Mouse (Mus musculus): ENCODE data around the gene Nphs1. TPM values are rescaled to one million over a fixed set of nuclear protein-coding genes. Genes with fewer than 3 reads are reported as not detected.
A peak's percentile ranks its signal among the peaks of the same experiment; 100 is the strongest.
"Not testable (repeated sequence)": the region's sequence is repeated elsewhere in the genome, so short reads cannot be mapped to it uniquely, and the experiment has no call there.

Gene Nphs1
- polyA plus RNA-seq, 1 experiment from 2014 or later: 0.06 TPM

DNA sequence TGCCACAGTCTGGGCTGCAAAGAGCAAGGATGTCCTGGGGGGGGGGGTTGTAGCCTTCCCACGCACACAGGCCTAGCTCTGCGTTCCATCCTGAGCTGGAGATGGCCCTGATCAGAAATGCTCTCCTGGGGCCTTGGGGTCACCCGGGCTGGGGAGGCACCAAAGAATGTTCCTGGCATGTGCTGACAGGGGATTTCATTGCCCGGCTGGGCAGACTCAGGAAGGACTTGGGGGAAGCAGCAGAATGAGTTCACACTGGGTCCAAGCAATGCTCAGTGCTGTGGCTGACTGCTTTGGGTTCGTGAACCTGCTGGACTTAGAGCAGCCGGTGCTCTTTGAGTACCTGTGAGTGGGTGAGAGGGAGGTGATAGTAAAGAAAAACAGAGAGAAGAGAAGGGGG is 1.4 kb downstream of the Nphs1 start:
- H3K9ac ChIP-seq: no peak overlapping the region
- no peaks in the 10 kb centered on the region for H3K36me3 ChIP-seq
- WGBS: 32% methylated on average over 6 of the region's 6 CpGs
- no peak overlapping the region for H3K27ac ChIP-seq (ENCODE audit: poor library complexity, severe bottlenecking)
- peaks cover 96% of the 10 kb centered on the region for H3K27me3 ChIP-seq (replicated peaks)
- no peak overlapping the region for H3K4me2 ChIP-seq
- 0 out of 2 replicates have a peak, but pooled peaks cover 8% of the 10 kb centered on the region for H3K9me3 ChIP-seq (replicated peaks)
- no peak overlapping the region for H3K4me3 ChIP-seq
- no peak for ATAC-seq (ENCODE audit: insufficient number of reproducible peaks, low FRiP score)
- H3K4me1 ChIP-seq (replicated peaks): no peaks in the 10 kb centered on the region; the same call in 1 of the 2 replicates

DNA sequence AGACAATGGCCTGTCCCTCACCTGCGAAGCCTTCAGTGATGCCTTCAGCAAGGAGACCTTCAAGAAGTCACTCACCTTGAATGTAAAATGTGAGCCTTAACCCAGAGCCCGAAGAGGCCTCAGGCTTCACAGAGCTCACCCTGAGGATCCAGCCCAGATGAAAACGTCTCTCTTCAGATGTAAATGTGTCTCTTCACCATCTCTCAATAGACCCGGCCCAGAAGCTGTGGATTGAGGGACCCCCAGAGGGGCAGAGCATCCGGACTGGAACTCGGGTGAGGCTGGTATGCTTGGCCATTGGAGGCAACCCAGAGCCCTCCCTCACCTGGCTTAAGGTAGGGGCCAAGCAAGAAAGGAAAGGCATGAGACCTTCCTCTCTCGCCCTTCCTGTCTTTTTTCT is 5.5 kb downstream of the Nphs1 start:
- no peak for ATAC-seq (ENCODE audit: insufficient number of reproducible peaks, low FRiP score)
- Histone ChIP-seq H3K36me3 (no peaks in the 10 kb centered on the region), H3K9me3 (replicated peaks) (no peaks in the 10 kb centered on the region), H3K27ac (ENCODE audit: poor library complexity, severe bottlenecking) (no peak overlapping the region), H3K4me3 (no peak overlapping the region), H3K4me2 (no peak overlapping the region), H3K27me3 (replicated peaks) (peaks cover 96% of the 10 kb centered on the region), H3K9ac (no peak overlapping the region), H3K4me1 (replicated peaks) (peaks cover 6% of the 10 kb centered on the region)
- WGBS: 27% methylated on average over 7 of the region's 7 CpGs

DNA sequence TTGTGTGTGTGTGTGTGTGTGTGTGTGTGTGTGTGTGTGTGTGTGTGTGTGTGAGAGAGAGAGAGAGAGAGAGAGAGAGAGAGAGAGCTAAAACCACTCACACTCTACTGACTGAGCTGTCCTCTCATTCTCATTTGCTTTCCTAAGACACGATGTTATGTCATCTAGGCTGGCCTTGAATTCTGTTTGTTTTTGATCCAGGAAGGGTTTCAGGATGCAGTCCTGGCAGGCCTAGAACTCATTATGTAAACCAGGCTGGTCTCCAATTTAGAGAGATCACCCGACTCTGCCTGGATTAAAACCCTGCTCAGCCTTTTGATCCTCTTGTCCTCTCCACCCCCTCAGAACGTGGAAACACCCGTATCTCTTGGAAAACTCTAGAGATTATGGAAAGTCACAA is 5.9 kb downstream of the Nphs1 start:
- ATAC-seq (ENCODE audit: insufficient number of reproducible peaks, low FRiP score): no peak
- Histone ChIP-seq H3K4me3 (no peak overlapping the region), H3K4me2 (no peak overlapping the region), H3K27me3 (replicated peaks) (peaks cover 92% of the 10 kb centered on the region), H3K36me3 (no peaks in the 10 kb centered on the region), H3K4me1 (replicated peaks) (peaks cover 6% of the 10 kb centered on the region), H3K27ac (ENCODE audit: poor library complexity, severe bottlenecking) (no peak overlapping the region), H3K9ac (no peak overlapping the region), H3K9me3 (replicated peaks) (no peaks in the 10 kb centered on the region)
- 20% methylated on average over 4 of the region's 4 CpGs for WGBS

DNA sequence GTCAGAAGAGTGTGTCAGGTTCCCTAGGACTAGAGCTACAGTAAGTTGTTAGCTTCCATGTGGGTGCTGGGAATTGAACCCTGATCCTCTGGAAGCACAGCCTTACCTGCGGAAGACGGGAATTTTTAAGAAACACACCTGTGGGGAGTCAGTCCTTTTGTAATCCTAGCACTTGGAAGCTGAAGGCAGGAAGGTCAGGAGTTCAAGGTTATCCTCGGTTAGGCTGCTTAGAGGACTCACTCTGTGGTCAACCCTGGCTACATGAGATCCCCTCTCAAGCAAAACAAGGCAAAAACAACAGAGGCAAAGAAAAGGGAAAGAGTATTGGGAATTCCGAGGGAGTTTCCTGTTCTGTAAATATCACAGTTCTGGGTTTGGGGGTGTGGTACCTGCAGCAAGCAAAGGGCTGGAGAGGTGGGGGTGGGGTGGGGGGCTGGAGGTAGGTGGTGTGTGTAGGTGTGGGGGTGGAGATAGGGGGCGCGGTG is 6.7 kb downstream of the Nphs1 start:
- no peak for ATAC-seq (ENCODE audit: insufficient number of reproducible peaks, low FRiP score)
- no peak overlapping the region for H3K4me2 ChIP-seq

DNA sequence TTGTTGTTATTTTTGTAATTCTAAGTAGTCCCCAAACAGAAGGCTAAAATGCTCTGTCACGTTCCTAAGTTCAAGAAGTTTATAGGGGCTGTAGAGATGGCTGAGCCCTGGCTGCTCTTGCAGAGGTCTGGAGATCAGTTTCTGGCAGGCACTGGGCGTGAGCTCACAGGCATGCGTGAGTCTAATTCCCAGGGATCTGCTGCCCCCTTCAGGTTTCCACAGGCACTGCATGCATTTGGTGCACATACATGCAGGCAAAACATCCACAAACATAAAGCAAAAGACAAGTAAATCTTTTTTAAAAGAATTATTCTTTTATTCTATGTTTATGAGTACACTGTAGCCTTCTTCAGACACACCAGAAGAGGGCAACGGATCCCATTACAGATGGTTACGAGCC is 14.3 kb downstream of the Nphs1 start:
- Histone ChIP-seq H3K36me3 (no peaks in the 10 kb centered on the region), H3K4me2 (no peak overlapping the region), H3K9me3 (replicated peaks) (no peaks in the 10 kb centered on the region; the same call in none of the 2 replicates), H3K9ac (no peak overlapping the region), H3K27ac (ENCODE audit: poor library complexity, severe bottlenecking) (no peak overlapping the region), H3K4me3 (no peak overlapping the region), H3K4me1 (replicated peaks) (peaks cover 2% of the 10 kb centered on the region), H3K27me3 (replicated peaks) (peaks cover 31% of the 10 kb centered on the region)
- ATAC-seq (ENCODE audit: insufficient number of reproducible peaks, low FRiP score): no peak
- 42% methylated on average over 5 of the region's 5 CpGs for WGBS

More for the DNA sequence above, 6.7 kb downstream of the Nphs1 start:
- H3K9me3 ChIP-seq (replicated peaks): no peaks in the 10 kb centered on the region
- 15% methylated on average over 6 of the region's 6 CpGs for WGBS
- no peak overlapping the region for H3K4me3 ChIP-seq
- H3K27me3 ChIP-seq (replicated peaks): peaks cover 84% of the 10 kb centered on the region
- no peaks in the 10 kb centered on the region for H3K36me3 ChIP-seq
- H3K27ac ChIP-seq (ENCODE audit: poor library complexity, severe bottlenecking): no peak overlapping the region
- no peak overlapping the region for H3K9ac ChIP-seq
- H3K4me1 ChIP-seq (replicated peaks): peaks cover 6% of the 10 kb centered on the region

DNA sequence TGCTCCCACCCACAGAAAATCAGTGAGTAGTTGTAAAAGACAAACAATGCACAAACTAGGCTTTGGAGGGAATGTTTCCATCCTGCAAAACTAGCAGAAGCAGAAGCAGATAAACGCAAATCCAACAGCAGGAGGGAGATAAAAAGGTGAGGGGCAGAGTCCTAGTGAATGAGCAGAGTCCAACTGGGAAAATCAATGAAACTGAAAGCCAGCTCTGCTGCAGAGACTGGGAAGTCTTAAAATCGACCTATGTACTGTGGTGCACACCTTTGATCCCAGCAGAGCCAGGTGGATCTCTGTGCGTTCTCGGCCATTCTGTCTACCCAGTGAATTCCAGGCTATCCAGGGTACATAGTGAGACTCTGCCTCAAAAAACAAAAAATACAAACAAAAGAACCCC is 16.9 kb downstream of the Nphs1 start:
- Histone ChIP-seq H3K27me3 (replicated peaks) (peaks cover 33% of the 10 kb centered on the region), H3K4me1 (replicated peaks) (no peaks in the 10 kb centered on the region; the same call in 1 of the 2 replicates), H3K9ac (no peak overlapping the region), H3K9me3 (replicated peaks) (no peaks in the 10 kb centered on the region; the same call in none of the 2 replicates), H3K4me3 (no peak overlapping the region), H3K27ac (ENCODE audit: poor library complexity, severe bottlenecking) (no peak overlapping the region), H3K4me2 (no peak overlapping the region), H3K36me3 (no peaks in the 10 kb centered on the region)
- no peak for ATAC-seq (ENCODE audit: insufficient number of reproducible peaks, low FRiP score)
- 55% methylated on average over 4 of the region's 4 CpGs for WGBS

DNA sequence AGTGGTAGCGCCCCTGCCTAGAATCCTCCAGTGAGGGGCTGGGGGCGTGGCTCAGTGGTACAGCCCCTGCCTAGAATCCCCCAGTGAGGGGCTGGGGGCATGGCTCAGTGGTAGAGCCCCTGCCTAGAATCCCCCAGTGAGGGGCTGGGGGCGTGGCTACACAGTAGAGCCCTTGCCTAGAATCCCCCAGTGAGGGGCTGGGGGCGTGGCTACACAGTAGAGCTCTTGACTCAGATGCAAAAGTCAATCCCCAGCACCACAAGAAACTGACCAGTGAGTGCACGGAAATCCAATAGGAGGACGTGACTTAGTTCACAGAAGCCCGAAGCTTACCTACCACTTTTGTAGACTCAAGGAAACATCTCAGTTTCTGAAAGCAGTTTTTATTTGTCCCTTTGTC is 18.0 kb downstream of the Nphs1 start:
- not testable (repeated sequence) for H3K27ac ChIP-seq (ENCODE audit: poor library complexity, severe bottlenecking); H3K36me3 ChIP-seq; H3K4me1 ChIP-seq (replicated peaks); H3K9me3 ChIP-seq (replicated peaks); H3K4me3 ChIP-seq; H3K4me2 ChIP-seq; ATAC-seq (ENCODE audit: insufficient number of reproducible peaks, low FRiP score); H3K9ac ChIP-seq
- peaks cover 30% of the 10 kb centered on the region for H3K27me3 ChIP-seq (replicated peaks)
- WGBS: 83% methylated on average over 7 of the region's 7 CpGs

DNA sequence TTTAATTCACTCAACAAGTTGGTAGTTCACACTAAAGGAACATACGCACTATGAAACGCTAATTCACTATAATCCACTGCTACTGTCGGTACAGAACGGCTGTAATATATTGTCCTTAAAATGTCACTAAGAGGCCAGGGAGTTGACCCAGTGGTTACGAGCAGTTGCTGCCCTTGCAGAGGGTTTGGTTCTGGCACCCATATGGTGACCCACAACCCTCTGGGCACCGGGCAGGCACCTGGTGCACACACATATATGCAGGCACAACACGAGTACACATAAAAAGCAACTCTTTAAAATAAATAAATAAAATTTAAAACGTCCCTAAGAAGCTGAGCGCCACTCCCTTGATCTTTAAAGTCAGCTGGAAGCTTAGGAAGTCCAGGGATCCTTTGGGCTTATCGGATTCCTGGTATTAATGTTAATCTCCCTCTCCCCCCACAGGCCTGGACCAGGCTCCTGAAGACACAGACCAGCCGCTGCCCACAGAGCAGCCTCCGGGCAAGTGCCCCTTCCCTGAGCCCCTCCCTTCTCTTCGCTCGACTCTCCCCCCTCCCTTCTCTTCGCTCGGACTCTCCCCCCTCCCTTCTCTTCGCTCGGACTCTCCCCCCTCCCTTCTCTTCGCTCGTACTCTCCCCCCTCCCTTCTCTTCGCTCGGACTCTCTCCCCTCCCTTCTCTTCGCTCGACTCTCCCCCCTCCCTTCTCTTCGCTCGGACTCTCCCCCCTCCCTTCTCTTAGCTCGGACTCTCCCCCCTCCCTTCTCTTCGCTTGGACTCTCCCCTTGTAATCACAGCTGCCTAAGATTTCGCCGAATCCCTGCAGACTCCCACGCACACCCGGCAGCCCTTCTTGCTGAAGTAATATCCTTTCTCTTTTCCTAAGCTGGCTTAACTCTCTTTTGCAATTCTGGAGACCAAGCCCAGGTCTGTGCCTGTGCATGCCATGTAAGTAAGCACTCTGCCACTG is 19.6 kb downstream of the Nphs1 start:
- no peaks in the 10 kb centered on the region; the same call in 1 of the 2 replicates for H3K9me3 ChIP-seq (replicated peaks)
- no peak overlapping the region for H3K9ac ChIP-seq
- peaks cover 32% of the 10 kb centered on the region for H3K27me3 ChIP-seq (replicated peaks)
- ATAC-seq (ENCODE audit: insufficient number of reproducible peaks, low FRiP score): no peak
- H3K4me3 ChIP-seq: peak overlapping the region; percentile 31
- H3K36me3 ChIP-seq: no peaks in the 10 kb centered on the region
- 9% methylated on average over 31 of the region's 32 CpGs for WGBS
- no peak overlapping the region for H3K27ac ChIP-seq (ENCODE audit: poor library complexity, severe bottlenecking)
- peaks cover 4% of the 10 kb centered on the region; the same call in 1 of the 2 replicates for H3K4me1 ChIP-seq (replicated peaks)
- H3K4me2 ChIP-seq: peak overlapping the region; percentile 63

DNA sequence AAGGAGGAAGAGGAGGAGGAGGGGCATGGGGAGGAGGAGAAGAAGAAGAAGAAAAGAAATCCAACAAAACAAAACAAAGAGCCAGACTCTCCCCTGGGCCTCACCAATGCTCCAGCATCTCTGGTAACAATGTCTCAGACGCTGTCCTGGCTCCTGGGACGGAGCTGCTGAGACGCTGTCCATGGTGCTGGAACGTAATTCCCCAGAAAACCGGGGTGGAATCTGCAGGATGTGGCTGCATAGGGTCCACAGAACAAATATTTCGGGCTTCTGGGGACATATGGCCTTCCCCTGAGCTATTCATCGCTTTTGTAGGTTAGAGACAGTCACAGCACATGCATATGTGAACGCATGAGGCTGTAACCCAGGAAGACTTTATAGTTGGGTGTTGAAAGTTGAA is 26.1 kb downstream of the Nphs1 start:
- whole genome bisulfite sequencing: 16% methylated on average over 8 of the region's 8 CpGs

DNA sequence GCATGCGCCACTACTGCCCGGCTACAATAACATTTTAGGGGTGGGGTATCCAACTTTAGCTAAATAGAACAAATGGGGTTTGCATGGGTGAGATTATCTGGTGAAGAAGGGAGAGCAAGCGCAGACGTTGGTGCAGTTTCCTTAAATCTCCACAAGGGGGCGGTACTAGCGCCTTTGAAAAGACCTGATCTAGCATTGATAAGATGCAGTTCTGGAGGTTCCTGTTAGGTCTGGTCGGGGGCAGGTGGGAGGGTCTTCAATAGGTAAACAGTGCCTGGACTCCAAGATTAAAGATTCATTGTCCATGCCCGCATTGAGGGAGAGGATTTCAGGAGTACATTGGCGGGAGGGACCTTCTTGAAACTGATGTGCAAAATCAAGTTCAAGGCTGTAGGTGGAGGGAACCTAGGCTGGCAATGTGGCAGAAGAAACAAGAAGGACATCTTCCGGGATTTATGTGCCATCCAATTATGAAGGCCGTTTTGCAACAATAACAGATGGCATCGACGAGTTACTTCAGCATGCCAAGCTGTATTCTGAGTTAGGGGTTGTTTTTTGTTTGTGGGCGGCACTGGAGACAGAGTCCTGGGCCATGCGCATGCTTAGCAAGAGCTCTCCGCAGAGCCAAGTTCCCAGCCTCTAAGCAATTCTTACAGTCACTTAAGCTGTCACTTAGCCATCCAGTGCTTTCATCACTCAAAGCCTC is 32.3 kb downstream of the Nphs1 start:
- Histone ChIP-seq H3K27ac (ENCODE audit: poor library complexity, severe bottlenecking) (no peak overlapping the region), H3K27me3 (replicated peaks) (peaks cover 40% of the 10 kb centered on the region), H3K4me1 (replicated peaks) (no peaks in the 10 kb centered on the region), H3K36me3 (no peaks in the 10 kb centered on the region), H3K9me3 (replicated peaks) (no peaks in the 10 kb centered on the region), H3K4me3 (no peak overlapping the region), H3K9ac (no peak overlapping the region), H3K4me2 (no peak overlapping the region)
- no peak for ATAC-seq (ENCODE audit: insufficient number of reproducible peaks, low FRiP score)
- 24% methylated on average over 16 of the region's 16 CpGs for WGBS

More for the DNA sequence above, 26.1 kb downstream of the Nphs1 start:
- Histone ChIP-seq H3K9me3 (replicated peaks) (no peaks in the 10 kb centered on the region), H3K36me3 (no peaks in the 10 kb centered on the region), H3K9ac (no peak overlapping the region), H3K27ac (ENCODE audit: poor library complexity, severe bottlenecking) (no peak overlapping the region), H3K4me1 (replicated peaks) (0 out of 2 replicates have a peak, but pooled peaks cover 4% of the 10 kb centered on the region), H3K27me3 (replicated peaks) (peaks cover 40% of the 10 kb centered on the region), H3K4me3 (no peak overlapping the region), H3K4me2 (no peak overlapping the region)
- no peak for ATAC-seq (ENCODE audit: insufficient number of reproducible peaks, low FRiP score)

DNA sequence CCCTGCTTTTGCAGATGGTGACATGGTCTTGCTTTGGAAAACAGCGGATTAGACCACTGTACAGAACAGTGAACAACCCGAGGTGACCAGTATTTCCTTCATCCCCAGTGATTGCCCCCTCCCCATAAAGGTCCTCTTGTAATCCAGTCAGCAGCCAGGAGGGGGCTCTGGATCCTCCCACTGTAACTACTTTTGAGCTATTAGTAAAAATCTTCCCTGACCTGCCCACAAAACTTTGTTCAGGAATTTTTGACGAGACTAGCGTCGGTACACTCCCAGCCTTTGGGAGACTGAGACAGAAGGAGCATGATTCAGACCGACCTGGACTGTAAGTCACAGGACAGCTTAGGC is 32.8 kb downstream of the Nphs1 start:
- no peaks in the 10 kb centered on the region for H3K9me3 ChIP-seq (replicated peaks)
- H3K9ac ChIP-seq: no peak overlapping the region
- ATAC-seq (ENCODE audit: insufficient number of reproducible peaks, low FRiP score): no peak
- H3K4me1 ChIP-seq (replicated peaks): no peaks in the 10 kb centered on the region
- no peak overlapping the region for H3K27ac ChIP-seq (ENCODE audit: poor library complexity, severe bottlenecking)
- WGBS: 15% methylated on average over 6 of the region's 6 CpGs
- H3K4me3 ChIP-seq: no peak overlapping the region
- no peaks in the 10 kb centered on the region for H3K36me3 ChIP-seq
- peaks cover 40% of the 10 kb centered on the region for H3K27me3 ChIP-seq (replicated peaks)
- no peak overlapping the region for H3K4me2 ChIP-seq

Data from heart, embryonic 12.5 days (tissue).